Mouse (Mus musculus) skeletal muscle tissue, adult 2 months (tissue): ENCODE data around the gene Vmn2r85.
"Not testable (repeated sequence)": the region's sequence is repeated elsewhere in the genome, so short reads cannot be mapped to it uniquely, and the experiment has no call there.

Experiments used
- DNase-seq: peaks from one replicate; pipeline ENCODE4 v3.0.0-alpha.2; 2012; ENCODE audit warnings: low read depth, low spot score

Vmn2r85 gene

GRCm38 (mm10) chr10:130429603-130430002 lies at the start of gene Vmn2r85:
Gene Vmn2r85, minus strand, starts transcription at chr10:130429703.
- not testable (repeated sequence) for DNase-seq

- no peak for DNase-seq
Observed at GRCm38 (mm10) chr10:130470311-130470760, 40.8 kb upstream of the Vmn2r85 start.

- not testable (repeated sequence) for DNase-seq
Observed at GRCm38 (mm10) chr10:130455950-130456349, 26.4 kb upstream of the Vmn2r85 start, which contains the start of gene Vmn2r86. Gene Vmn2r86, minus strand, starts transcription at chr10:130456050.

GRCm38 (mm10) chr10:130444776-130445175 lies 15.3 kb upstream of the Vmn2r85 start:
- no peak for DNase-seq

- not testable (repeated sequence) for DNase-seq
Observed at GRCm38 (mm10) chr10:130434185-130434898, 4.8 kb upstream of the Vmn2r85 start.

GRCm38 (mm10) chr10:130422368-130422767 lies 7.1 kb downstream of the Vmn2r85 start:
- DNase-seq = not testable (repeated sequence)

- no peak for DNase-seq
Observed at GRCm38 (mm10) chr10:130420401-130420800, 9.1 kb downstream of the Vmn2r85 start.

- not testable (repeated sequence) for DNase-seq
Observed at GRCm38 (mm10) chr10:130419954-130420353, 9.5 kb downstream of the Vmn2r85 start.

- DNase-seq = not testable (repeated sequence)
Observed at GRCm38 (mm10) chr10:130416352-130416751, 13.2 kb downstream of the Vmn2r85 start.

- not testable (repeated sequence) for DNase-seq
Observed at GRCm38 (mm10) chr10:130412167-130412698, 17.3 kb downstream of the Vmn2r85 start.

GRCm38 (mm10) chr10:130394232-130394631 lies 35.3 kb downstream of the Vmn2r85 start, which contains the start of gene Vmn2r84:
Gene Vmn2r84, minus strand, starts transcription at chr10:130394332.
- DNase-seq = no peak

GRCm38 (mm10) chr10:130375145-130375544 lies 54.4 kb downstream of the Vmn2r85 start:
- no peak for DNase-seq

GRCm38 (mm10) chr10:130372491-130373173 lies 56.9 kb downstream of the Vmn2r85 start:
- no peak for DNase-seq

GRCm38 (mm10) chr10:130371644-130372043 lies 57.9 kb downstream of the Vmn2r85 start:
- DNase-seq = no peak

- no peak for DNase-seq
Observed at GRCm38 (mm10) chr10:130370005-130370682, 59.4 kb downstream of the Vmn2r85 start.

GRCm38 (mm10) chr10:130368384-130368783 lies 61.1 kb downstream of the Vmn2r85 start:
- DNase-seq = no peak

- no peak for DNase-seq
Observed at GRCm38 (mm10) chr10:130364766-130365165, 64.7 kb downstream of the Vmn2r85 start.
